Mouse (Mus musculus): ENCODE measurements around the gene Stag1. TPM values are rescaled to one million over a fixed set of nuclear protein-coding genes. Genes with fewer than 3 reads are reported as not detected.

Stag1 gene
- polyA plus RNA-seq, 1 experiment from 2014 or later = 57.1 TPM

DNA sequence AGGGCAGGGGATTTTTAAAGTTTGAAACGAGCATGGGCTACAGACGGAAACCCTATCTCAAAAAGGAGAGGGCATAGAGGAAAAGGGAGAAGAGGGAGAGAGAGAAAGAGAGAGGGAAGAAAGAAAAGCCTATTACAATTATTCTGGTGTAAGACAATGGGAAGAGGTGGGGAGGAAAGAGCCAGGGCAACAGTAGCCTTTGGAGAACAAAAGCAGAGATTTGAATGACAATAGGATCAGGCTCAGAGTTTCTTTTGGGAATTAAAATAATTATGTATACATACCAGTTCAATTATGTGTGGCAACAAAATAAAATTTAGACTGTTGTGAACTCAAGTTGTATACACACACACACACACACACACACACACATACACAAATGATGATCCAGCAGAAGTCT, 43.2 kb downstream of the Stag1 start:
- DNase-seq (ENCODE audit: low spot score, missing footprints) = no peak
- no peaks in the 10 kb centered on the region for H3K27me3 ChIP-seq (ENCODE audit: control insufficient read depth, insufficient read depth, low read length)
- H3K4me2 ChIP-seq = 0 out of 2 replicates have a peak overlapping the region, but pooled peaks have one; percentile 79
- no peak for ATAC-seq (ENCODE audit: low FRiP score)
- no peak overlapping the region for H3K4me3 ChIP-seq (ENCODE audit: low read depth, low read length)
- no peak overlapping the region for H3K27ac ChIP-seq (ENCODE audit: low read depth, low read length)
- no peaks in the 10 kb centered on the region for H3K36me3 ChIP-seq (ENCODE audit: control insufficient read depth, insufficient read depth, low read length)
- no peaks in the 10 kb centered on the region for H3K9me3 ChIP-seq (ENCODE audit: control insufficient read depth, low read length)
- H3K4me1 ChIP-seq (ENCODE audit: control insufficient read depth, insufficient read depth, low read length) = peaks cover 22% of the 10 kb centered on the region
- peak overlapping the region; percentile 59; the same call in 1 of the 2 replicates for H3K9ac ChIP-seq (ENCODE audit: low read length)
- 28% methylated on average over 2 of the region's 2 CpGs for WGBS

DNA sequence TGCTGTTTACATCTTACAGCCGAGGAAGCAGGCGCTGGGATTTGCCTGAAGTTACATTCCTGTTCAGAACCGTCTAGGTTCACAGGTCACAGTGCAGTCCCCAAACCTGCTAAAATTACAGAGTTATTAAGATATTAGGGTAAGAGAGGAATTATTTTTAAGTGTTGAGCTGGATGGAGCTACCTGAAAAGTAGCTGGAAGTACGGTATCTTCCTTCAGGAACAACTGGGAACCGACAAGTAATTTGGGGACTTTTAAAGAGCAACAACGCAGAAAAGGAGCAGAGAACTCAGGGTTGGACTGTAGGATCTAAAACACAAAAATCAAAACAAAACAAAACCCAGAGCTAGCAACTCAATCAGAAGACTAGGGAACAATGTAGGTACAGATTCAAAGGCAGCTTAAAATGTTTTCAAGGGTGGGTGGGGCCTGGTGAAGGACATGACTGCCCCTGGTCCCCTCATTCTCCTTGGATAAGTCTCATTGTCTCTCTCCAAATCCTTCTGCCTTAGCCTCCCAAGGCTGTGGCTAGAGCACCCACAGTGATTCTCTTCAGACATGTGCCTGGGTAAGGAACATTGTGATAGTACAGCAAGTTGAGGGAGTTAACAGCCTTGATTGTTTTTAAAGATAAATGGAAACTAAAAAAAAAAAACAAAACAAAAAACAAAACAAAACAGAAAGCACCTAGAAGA, 43.9 kb downstream of the Stag1 start:
- DNase-seq (ENCODE audit: low spot score, missing footprints) (peak; percentile 91), ATAC-seq (ENCODE audit: low FRiP score) (no peak)
- WGBS = 18% methylated on average over 6 of the region's 6 CpGs
- Histone ChIP-seq H3K4me1 (ENCODE audit: control insufficient read depth, insufficient read depth, low read length) (peaks cover 22% of the 10 kb centered on the region), H3K9me3 (ENCODE audit: control insufficient read depth, low read length) (no peaks in the 10 kb centered on the region), H3K27ac (ENCODE audit: low read depth, low read length) (peak overlapping the region; percentile 99), H3K27me3 (ENCODE audit: control insufficient read depth, insufficient read depth, low read length) (no peaks in the 10 kb centered on the region), H3K36me3 (ENCODE audit: control insufficient read depth, insufficient read depth, low read length) (no peaks in the 10 kb centered on the region), H3K4me2 (peak overlapping the region; percentile 79), H3K9ac (ENCODE audit: low read length) (peak overlapping the region; percentile 59), H3K4me3 (ENCODE audit: low read depth, low read length) (peak overlapping the region; percentile 79)

DNA sequence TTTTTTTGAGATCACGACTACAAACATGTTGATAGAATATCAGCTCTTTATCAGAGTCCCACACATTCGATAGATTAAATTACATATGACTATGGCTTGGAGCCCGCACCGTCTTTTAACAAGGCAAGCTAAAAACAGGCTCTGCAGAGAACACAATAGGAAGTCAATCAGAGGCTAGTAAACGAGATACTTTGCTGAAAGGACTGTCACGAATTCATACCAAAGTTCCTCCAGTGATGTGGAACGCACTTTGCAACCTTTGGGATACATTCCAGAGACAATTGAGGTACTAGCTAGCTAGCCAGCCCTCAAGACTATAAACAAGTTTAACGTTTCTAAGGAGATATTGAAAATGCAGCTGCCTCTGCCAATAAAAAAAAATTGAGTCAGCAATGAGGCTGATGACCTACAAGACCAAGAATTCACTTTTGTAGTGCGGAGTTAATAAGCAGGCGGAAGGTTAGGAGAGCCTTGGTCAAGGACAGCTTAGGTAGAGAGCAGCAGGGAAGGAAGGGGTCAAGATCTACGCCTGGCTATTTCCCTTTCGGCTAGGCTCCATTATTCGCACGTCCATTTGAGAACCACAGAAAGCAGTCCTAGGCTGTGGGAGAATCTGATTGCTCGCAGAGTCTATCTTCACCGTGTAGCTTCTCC, 44.7 kb downstream of the Stag1 start:
- WGBS = 3% methylated on average over 16 of the region's 16 CpGs
- Histone ChIP-seq H3K9me3 (ENCODE audit: control insufficient read depth, low read length) (no peaks in the 10 kb centered on the region), H3K9ac (ENCODE audit: low read length) (peak overlapping the region; percentile 75), H3K4me3 (ENCODE audit: low read depth, low read length) (peak overlapping the region; percentile 79), H3K36me3 (ENCODE audit: control insufficient read depth, insufficient read depth, low read length) (no peaks in the 10 kb centered on the region), H3K27me3 (ENCODE audit: control insufficient read depth, insufficient read depth, low read length) (no peaks in the 10 kb centered on the region), H3K27ac (ENCODE audit: low read depth, low read length) (peak overlapping the region; percentile 99), H3K4me1 (ENCODE audit: control insufficient read depth, insufficient read depth, low read length) (peaks cover 22% of the 10 kb centered on the region), H3K4me2 (peak overlapping the region; percentile 79)
- no peak for ATAC-seq (ENCODE audit: low FRiP score)
- DNase-seq (ENCODE audit: low spot score, missing footprints) = peak; percentile 97

DNA sequence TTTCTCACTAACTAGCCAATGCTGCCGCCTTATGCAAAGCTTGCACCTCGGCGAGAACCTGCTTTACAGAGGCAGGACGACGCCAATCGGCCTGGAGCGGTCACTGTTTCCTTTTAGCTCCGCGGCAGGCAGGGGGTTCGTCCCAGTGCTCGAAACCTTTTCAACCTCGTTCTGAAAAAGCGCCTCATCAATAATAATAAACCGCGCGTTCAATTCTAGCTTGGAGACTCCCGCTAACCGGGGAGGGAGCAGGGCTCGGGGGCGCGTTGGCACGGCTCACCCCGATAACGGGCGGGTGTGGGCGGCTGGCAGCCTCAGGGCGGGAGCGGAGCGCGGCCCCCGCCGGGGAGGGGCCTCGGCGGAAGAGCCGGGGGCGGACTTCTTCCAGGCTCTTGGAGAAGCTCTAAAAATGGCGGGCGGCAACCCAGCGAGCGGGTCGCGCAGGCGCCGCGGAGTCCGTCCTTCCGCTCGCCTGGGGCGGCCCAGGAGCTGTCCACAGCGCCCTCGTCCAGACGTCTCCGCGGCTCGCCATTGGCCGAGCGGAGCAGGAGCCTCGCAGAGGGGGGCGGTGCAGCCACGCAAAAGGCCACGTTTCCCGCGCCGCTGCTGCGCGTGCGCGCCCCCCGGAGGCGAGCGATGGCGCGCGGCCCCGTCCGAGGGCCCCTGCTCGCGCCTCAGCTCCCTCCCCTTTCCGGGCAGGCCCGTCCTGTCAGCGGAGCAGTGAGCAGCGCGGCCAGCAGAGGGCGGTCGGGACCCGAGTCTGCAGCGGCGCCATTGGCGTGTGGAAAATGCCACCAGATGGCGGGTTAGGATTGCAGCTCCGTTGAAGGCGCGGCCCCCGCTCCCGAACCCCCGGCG, 45.5 kb downstream of the Stag1 start:
- ATAC-seq (ENCODE audit: low FRiP score) = peak; percentile 98
- WGBS = under 1% methylated on average over 87 of the region's 97 CpGs
- no peaks in the 10 kb centered on the region for H3K27me3 ChIP-seq (ENCODE audit: control insufficient read depth, insufficient read depth, low read length)

DNA sequence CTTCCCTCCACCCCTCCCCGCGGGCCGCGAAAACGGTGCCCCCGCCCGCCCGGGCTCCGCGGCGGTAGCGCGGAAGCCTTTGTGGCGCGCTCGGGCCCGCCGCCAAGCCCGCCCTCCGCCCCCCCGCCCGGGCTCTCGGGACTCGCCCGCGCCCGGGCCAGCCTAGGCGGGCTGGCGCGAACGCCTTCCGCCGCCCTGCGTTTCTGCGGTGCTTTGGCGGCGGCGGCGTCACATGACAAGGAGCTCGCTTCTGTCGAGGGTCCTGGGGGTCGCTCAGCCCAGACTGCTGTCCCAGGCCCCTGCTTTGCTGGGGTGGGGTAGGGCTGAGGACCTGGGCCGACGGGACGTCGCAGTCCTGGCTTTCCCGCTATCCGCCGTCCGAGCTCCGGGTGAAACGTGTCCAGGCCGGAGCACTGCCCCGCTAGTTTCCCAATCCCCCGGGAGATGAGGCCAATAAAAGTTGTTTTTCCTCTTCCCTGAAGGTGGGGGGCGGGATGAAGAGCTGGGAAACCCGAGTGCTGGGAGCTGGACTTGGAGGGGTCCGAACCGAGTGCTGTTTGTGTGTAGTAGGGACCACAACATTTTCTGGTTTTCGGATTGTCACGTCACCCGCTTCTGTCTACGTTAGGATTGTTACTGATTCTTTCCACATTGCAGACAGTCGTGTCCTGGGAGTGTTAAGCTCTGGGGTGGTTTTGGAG, 46.6 kb downstream of the Stag1 start:
- H3K9me3 ChIP-seq (ENCODE audit: control insufficient read depth, low read length) = no peaks in the 10 kb centered on the region
- H3K27ac ChIP-seq (ENCODE audit: low read depth, low read length) = peak overlapping the region; percentile 99
- DNase-seq (ENCODE audit: low spot score, missing footprints) (peak; percentile 97), ATAC-seq (ENCODE audit: low FRiP score) (peak; percentile 57)
- peak overlapping the region; percentile 96 for H3K9ac ChIP-seq (ENCODE audit: low read length)
- peak overlapping the region; percentile 57 for H3K4me2 ChIP-seq
- under 1% methylated on average over 52 of the region's 64 CpGs for WGBS
- H3K36me3 ChIP-seq (ENCODE audit: control insufficient read depth, insufficient read depth, low read length) = no peaks in the 10 kb centered on the region
- H3K4me3 ChIP-seq (ENCODE audit: low read depth, low read length) = peak overlapping the region; percentile 79
- H3K4me1 ChIP-seq (ENCODE audit: control insufficient read depth, insufficient read depth, low read length) = peaks cover 22% of the 10 kb centered on the region
- H3K27me3 ChIP-seq (ENCODE audit: control insufficient read depth, insufficient read depth, low read length) = no peaks in the 10 kb centered on the region

More for the DNA sequence above, 45.5 kb downstream of the Stag1 start:
- Histone ChIP-seq H3K27ac (ENCODE audit: low read depth, low read length) (peak overlapping the region; percentile 99), H3K9me3 (ENCODE audit: control insufficient read depth, low read length) (no peaks in the 10 kb centered on the region), H3K4me2 (peak overlapping the region; percentile 79), H3K4me3 (ENCODE audit: low read depth, low read length) (peak overlapping the region; percentile 79), H3K9ac (ENCODE audit: low read length) (peak overlapping the region; percentile 96), H3K4me1 (ENCODE audit: control insufficient read depth, insufficient read depth, low read length) (peaks cover 22% of the 10 kb centered on the region), H3K36me3 (ENCODE audit: control insufficient read depth, insufficient read depth, low read length) (no peaks in the 10 kb centered on the region)
- DNase-seq (ENCODE audit: low spot score, missing footprints) = peak; percentile 100

DNA sequence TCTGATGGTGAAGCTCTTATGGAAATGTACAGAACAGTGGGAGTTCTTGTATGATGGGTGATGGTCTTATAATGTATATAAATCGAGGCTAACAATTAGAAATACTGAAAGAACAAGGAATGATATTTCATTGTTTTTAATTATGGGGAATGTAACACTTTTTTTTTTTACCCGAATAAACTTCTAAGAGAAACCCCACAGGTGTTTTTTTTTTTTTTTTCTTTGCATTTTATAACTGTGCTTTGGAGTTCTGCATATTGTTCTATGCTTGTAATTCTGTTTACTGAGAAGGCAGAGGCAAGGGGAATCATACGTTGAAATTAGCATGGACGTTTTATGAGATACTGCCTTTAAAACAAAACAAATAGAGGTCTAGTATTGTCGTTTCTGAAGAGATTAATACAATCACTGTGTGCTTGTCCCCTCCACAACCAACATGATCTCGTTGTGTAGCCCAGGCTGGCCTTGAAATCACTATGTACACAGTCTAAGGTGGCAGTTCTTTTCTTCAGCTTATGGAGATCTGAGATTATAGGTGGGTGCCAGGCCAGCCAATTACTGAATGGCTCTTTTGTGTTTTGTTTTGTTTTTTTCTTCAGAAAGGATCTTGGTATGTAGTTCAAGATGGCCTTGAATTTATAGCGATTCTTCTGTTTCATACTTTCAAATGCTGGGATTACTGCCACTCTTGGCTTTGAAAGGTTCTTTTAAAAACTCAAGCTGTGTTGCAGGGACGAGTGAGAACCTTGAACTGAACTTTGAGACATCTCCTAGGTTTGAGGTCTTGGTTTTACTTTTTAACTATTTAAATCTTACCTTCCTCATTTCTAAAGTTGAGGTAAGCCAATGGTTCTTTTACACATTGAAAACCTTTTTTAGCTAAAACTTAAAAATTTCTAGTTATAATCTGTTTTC, 47.7 kb downstream of the Stag1 start:
- H3K4me1 ChIP-seq (ENCODE audit: control insufficient read depth, insufficient read depth, low read length) = peaks cover 21% of the 10 kb centered on the region
- no peaks in the 10 kb centered on the region for H3K27me3 ChIP-seq (ENCODE audit: control insufficient read depth, insufficient read depth, low read length)
- H3K9ac ChIP-seq (ENCODE audit: low read length) = peak overlapping the region; percentile 51; the same call in 1 of the 2 replicates
- no peak for DNase-seq (ENCODE audit: low spot score, missing footprints)
- H3K4me3 ChIP-seq (ENCODE audit: low read depth, low read length) = peak overlapping the region; percentile 79
- no peak for ATAC-seq (ENCODE audit: low FRiP score)
- H3K36me3 ChIP-seq (ENCODE audit: control insufficient read depth, insufficient read depth, low read length) = no peaks in the 10 kb centered on the region
- no peaks in the 10 kb centered on the region for H3K9me3 ChIP-seq (ENCODE audit: control insufficient read depth, low read length)
- H3K27ac ChIP-seq (ENCODE audit: low read depth, low read length) = no peak overlapping the region
- peak overlapping the region; percentile 57 for H3K4me2 ChIP-seq
- WGBS = 40% methylated on average over 8 of the region's 8 CpGs

DNA sequence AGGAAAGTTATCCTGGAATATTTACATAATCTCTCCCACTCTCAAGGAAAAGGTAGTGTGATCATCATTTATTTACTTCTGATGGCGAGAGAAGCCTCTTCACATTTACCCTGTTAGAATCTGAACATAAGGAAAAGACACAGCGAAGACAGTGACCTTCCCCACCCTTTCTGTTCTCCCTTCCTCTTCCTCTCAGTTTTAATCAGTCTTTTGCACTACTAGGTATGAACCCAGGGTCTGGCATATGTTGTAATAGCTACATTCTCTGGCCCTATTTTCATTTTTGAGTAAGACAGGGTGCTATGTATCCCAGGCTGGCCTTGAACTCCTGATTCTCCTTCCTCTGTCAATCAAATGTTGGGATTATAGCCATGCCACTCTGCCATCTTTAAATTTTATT, 48.7 kb downstream of the Stag1 start:
- no peaks in the 10 kb centered on the region for H3K27me3 ChIP-seq (ENCODE audit: control insufficient read depth, insufficient read depth, low read length)
- H3K36me3 ChIP-seq (ENCODE audit: control insufficient read depth, insufficient read depth, low read length) = no peaks in the 10 kb centered on the region
- no peak overlapping the region for H3K9ac ChIP-seq (ENCODE audit: low read length)
- H3K4me2 ChIP-seq = no peak overlapping the region
- ATAC-seq (ENCODE audit: low FRiP score) (no peak), DNase-seq (ENCODE audit: low spot score, missing footprints) (no peak)
- no peak overlapping the region for H3K4me3 ChIP-seq (ENCODE audit: low read depth, low read length)
- peaks cover 11% of the 10 kb centered on the region for H3K4me1 ChIP-seq (ENCODE audit: control insufficient read depth, insufficient read depth, low read length)
- H3K27ac ChIP-seq (ENCODE audit: low read depth, low read length) = no peak overlapping the region
- H3K9me3 ChIP-seq (ENCODE audit: control insufficient read depth, low read length) = no peaks in the 10 kb centered on the region
- 89% methylated on average over 2 of the region's 2 CpGs for WGBS

DNA sequence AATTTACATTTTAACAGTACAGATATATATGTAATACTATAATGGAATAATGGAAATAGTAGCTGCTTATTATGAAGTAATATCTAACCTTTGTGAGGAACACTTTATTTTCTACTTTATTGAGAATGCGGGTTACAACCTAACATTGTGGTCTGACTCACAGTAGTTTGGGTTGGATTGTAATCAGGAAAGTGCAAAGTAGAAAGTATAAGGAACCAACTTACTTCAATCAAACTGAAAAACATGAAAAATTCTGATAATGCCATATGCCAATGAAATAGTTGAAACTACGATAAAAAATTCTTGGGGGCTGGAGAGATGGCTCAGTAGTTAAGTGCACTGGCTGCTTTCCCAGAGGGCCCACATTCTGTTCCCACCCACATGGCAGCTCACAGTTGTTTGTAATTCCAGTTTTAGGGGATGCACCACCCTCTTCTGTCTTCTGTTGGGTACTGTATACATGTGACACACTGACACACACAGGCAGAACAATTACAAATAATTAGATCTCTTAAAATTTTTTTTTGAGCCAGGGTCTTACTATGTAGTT, 50.3 kb downstream of the Stag1 start:
- ATAC-seq (ENCODE audit: low FRiP score) = no peak
- 94% methylated on average over 2 of the region's 2 CpGs for WGBS
- Histone ChIP-seq H3K9me3 (ENCODE audit: control insufficient read depth, low read length) (no peaks in the 10 kb centered on the region), H3K9ac (ENCODE audit: low read length) (no peak overlapping the region), H3K4me2 (no peak overlapping the region), H3K4me1 (ENCODE audit: control insufficient read depth, insufficient read depth, low read length) (peaks cover 5% of the 10 kb centered on the region), H3K27me3 (ENCODE audit: control insufficient read depth, insufficient read depth, low read length) (no peaks in the 10 kb centered on the region), H3K27ac (ENCODE audit: low read depth, low read length) (no peak overlapping the region), H3K36me3 (ENCODE audit: control insufficient read depth, insufficient read depth, low read length) (no peaks in the 10 kb centered on the region), H3K4me3 (ENCODE audit: low read depth, low read length) (no peak overlapping the region)
- DNase-seq (ENCODE audit: low spot score, missing footprints) = no peak
